Mouse (Mus musculus): ENCODE results near the gene Ceacam2. TPM values are rescaled to one million over a fixed set of nuclear protein-coding genes. Genes with fewer than 3 reads are reported as not detected.
"Not testable (repeated sequence)": the region's sequence is repeated elsewhere in the genome, so short reads cannot be mapped to it uniquely, and the experiment has no call there.

The Ceacam2 gene
- polyA plus RNA-seq (2014; fragmentation: Nextera tagmentation; extraction: Ambion mirVana), result 0.24 and 0.36 TPM in 2 replicates

GRCm38 (mm10) chr7:25539376-25539907 is at the start of gene Ceacam2:
Gene Ceacam2, minus strand, starts transcription at chr7:25539857.
- H3K4me3 ChIP-seq (ENCODE audit: low read depth, low read length); ATAC-seq (ENCODE audit: low read depth); H3K4me1 ChIP-seq (ENCODE audit: control insufficient read depth, insufficient read depth, low read length); H3K27ac ChIP-seq (ENCODE audit: low read depth, low read length); H3K4me2 ChIP-seq (ENCODE audit: low read depth, low read length); H3K27me3 ChIP-seq (ENCODE audit: control insufficient read depth, insufficient read depth, low read length); H3K36me3 ChIP-seq (ENCODE audit: control insufficient read depth, insufficient read depth, low read length); H3K9ac ChIP-seq (replicated peaks; ENCODE audit: low read depth, low read length); H3K9me3 ChIP-seq (ENCODE audit: control insufficient read depth, low read length): not testable (repeated sequence)
- 62% methylated on average over 3 of the region's 3 CpGs for WGBS

DNA sequence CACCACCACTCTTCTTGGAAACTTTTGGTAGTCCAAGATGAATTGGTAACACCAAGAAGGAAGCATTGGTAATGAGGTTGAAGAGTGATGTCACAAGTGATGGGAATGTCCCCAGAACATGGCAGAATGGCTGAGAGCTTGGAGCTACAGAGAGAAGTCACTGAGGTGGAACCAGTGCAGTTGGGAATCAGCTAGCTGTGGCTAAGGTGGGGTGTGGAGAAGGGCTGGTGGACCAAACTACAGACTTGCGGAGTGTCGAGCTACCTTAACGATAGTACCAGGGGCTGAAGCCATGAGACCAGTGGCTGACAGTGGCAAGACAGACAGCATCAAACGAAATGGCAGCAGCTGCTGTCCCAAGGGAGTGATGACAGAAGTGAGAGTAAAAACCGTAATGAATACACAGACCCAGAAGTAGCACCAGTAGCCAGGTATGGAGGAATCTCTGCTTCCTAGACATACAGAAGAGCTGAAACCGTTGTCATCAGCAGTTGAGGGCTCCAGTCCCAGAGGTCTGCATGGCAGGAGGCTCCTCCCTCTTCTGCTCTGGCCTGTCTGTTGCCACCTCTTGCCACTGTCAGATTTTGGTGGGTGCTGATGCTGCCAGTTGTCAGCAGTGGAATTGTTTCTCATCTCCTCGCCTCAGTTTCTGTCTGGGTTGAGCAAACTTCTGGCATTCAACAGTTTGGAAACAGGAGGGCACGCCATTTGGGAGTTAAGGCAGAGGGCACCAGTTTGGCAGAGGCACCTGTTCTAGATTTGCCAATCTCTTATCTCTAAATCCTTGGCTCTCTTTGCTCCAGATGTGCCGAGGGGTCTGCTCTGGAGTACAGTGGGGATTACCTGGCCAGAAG is 45.9 kb upstream of the Ceacam2 start:
- Histone ChIP-seq H3K9me3 (ENCODE audit: control insufficient read depth, low read length) (no peaks in the 10 kb centered on the region), H3K27ac (ENCODE audit: low read depth, low read length) (no peak overlapping the region), H3K4me1 (ENCODE audit: control insufficient read depth, insufficient read depth, low read length) (no peaks in the 10 kb centered on the region), H3K9ac (replicated peaks; ENCODE audit: low read depth, low read length) (no peak overlapping the region), H3K27me3 (ENCODE audit: control insufficient read depth, insufficient read depth, low read length) (no peaks in the 10 kb centered on the region), H3K4me2 (ENCODE audit: low read depth, low read length) (no peak overlapping the region), H3K36me3 (ENCODE audit: control insufficient read depth, insufficient read depth, low read length) (no peaks in the 10 kb centered on the region), H3K4me3 (ENCODE audit: low read depth, low read length) (no peak overlapping the region)
- no peak for ATAC-seq (ENCODE audit: low read depth)
- 83% methylated on average over 9 of the region's 9 CpGs for whole genome bisulfite sequencing

DNA sequence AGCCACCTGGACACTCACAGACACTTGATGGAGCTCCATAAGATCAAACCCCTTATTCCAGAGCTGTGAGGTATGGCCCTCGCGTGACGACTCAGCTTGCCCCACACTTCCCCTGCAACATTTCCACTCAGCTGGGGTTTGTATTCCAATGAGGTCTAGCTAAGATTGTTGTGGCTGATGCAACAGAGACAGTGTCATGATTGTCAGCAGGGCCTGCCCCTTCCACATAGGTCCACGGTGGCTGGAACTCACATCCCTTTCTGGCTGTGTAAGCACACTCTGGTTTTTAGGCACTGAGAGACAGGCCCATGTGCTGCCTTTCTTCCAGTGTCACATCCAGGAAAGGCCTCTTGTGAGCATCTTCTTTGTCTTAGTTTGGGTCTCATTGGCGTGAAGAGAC is 45.0 kb upstream of the Ceacam2 start:
- H3K9me3 ChIP-seq (ENCODE audit: control insufficient read depth, low read length), result no peaks in the 10 kb centered on the region
- H3K4me2 ChIP-seq (ENCODE audit: low read depth, low read length), result no peak overlapping the region
- 90% methylated on average over 5 of the region's 5 CpGs for WGBS
- no peak overlapping the region for H3K9ac ChIP-seq (replicated peaks; ENCODE audit: low read depth, low read length)
- H3K27me3 ChIP-seq (ENCODE audit: control insufficient read depth, insufficient read depth, low read length), result no peaks in the 10 kb centered on the region
- ATAC-seq (ENCODE audit: low read depth), result no peak
- no peaks in the 10 kb centered on the region for H3K36me3 ChIP-seq (ENCODE audit: control insufficient read depth, insufficient read depth, low read length)
- H3K4me1 ChIP-seq (ENCODE audit: control insufficient read depth, insufficient read depth, low read length), result no peaks in the 10 kb centered on the region
- H3K27ac ChIP-seq (ENCODE audit: low read depth, low read length), result no peak overlapping the region
- H3K4me3 ChIP-seq (ENCODE audit: low read depth, low read length), result no peak overlapping the region

GRCm38 (mm10) chr7:25582301-25582810 is 42.7 kb upstream of the Ceacam2 start:
- H3K27me3 ChIP-seq (ENCODE audit: control insufficient read depth, insufficient read depth, low read length), result no peaks in the 10 kb centered on the region
- ATAC-seq (ENCODE audit: low read depth), result no peak
- no peaks in the 10 kb centered on the region for H3K9me3 ChIP-seq (ENCODE audit: control insufficient read depth, low read length)
- no peak overlapping the region for H3K27ac ChIP-seq (ENCODE audit: low read depth, low read length)
- 91% methylated on average over 15 of the region's 15 CpGs for WGBS
- H3K9ac ChIP-seq (replicated peaks; ENCODE audit: low read depth, low read length), result no peak overlapping the region
- H3K36me3 ChIP-seq (ENCODE audit: control insufficient read depth, insufficient read depth, low read length), result no peaks in the 10 kb centered on the region
- H3K4me2 ChIP-seq (ENCODE audit: low read depth, low read length), result no peak overlapping the region
- H3K4me3 ChIP-seq (ENCODE audit: low read depth, low read length), result no peak overlapping the region
- no peaks in the 10 kb centered on the region for H3K4me1 ChIP-seq (ENCODE audit: control insufficient read depth, insufficient read depth, low read length)

GRCm38 (mm10) chr7:25579441-25579840 is 39.8 kb upstream of the Ceacam2 start:
- Histone ChIP-seq H3K27ac (ENCODE audit: low read depth, low read length) (no peak overlapping the region), H3K4me2 (ENCODE audit: low read depth, low read length) (no peak overlapping the region), H3K4me3 (ENCODE audit: low read depth, low read length) (no peak overlapping the region), H3K4me1 (ENCODE audit: control insufficient read depth, insufficient read depth, low read length) (no peaks in the 10 kb centered on the region), H3K9ac (replicated peaks; ENCODE audit: low read depth, low read length) (no peak overlapping the region), H3K27me3 (ENCODE audit: control insufficient read depth, insufficient read depth, low read length) (no peaks in the 10 kb centered on the region), H3K36me3 (ENCODE audit: control insufficient read depth, insufficient read depth, low read length) (no peaks in the 10 kb centered on the region), H3K9me3 (ENCODE audit: control insufficient read depth, low read length) (no peaks in the 10 kb centered on the region)
- no peak for ATAC-seq (ENCODE audit: low read depth)
- 88% methylated on average over 10 of the region's 10 CpGs for WGBS

GRCm38 (mm10) chr7:25576793-25577437 is 37.3 kb upstream of the Ceacam2 start:
- WGBS, result 88% methylated on average over 12 of the region's 14 CpGs
- H3K36me3 ChIP-seq (ENCODE audit: control insufficient read depth, insufficient read depth, low read length), result not testable (repeated sequence)

GRCm38 (mm10) chr7:25576308-25576707 is 36.7 kb upstream of the Ceacam2 start:
- H3K27ac ChIP-seq (ENCODE audit: low read depth, low read length); H3K9me3 ChIP-seq (ENCODE audit: control insufficient read depth, low read length); H3K9ac ChIP-seq (replicated peaks; ENCODE audit: low read depth, low read length); H3K36me3 ChIP-seq (ENCODE audit: control insufficient read depth, insufficient read depth, low read length); ATAC-seq (ENCODE audit: low read depth); H3K4me1 ChIP-seq (ENCODE audit: control insufficient read depth, insufficient read depth, low read length); H3K4me2 ChIP-seq (ENCODE audit: low read depth, low read length); H3K27me3 ChIP-seq (ENCODE audit: control insufficient read depth, insufficient read depth, low read length); H3K4me3 ChIP-seq (ENCODE audit: low read depth, low read length): not testable (repeated sequence)
- 59% methylated on average over 6 of the region's 6 CpGs for WGBS

More at GRCm38 (mm10) chr7:25576793-25577437, 37.3 kb upstream of the Ceacam2 start:
- not testable (repeated sequence) for H3K9me3 ChIP-seq (ENCODE audit: control insufficient read depth, low read length); ATAC-seq (ENCODE audit: low read depth); H3K4me3 ChIP-seq (ENCODE audit: low read depth, low read length); H3K4me2 ChIP-seq (ENCODE audit: low read depth, low read length); H3K9ac ChIP-seq (replicated peaks; ENCODE audit: low read depth, low read length); H3K4me1 ChIP-seq (ENCODE audit: control insufficient read depth, insufficient read depth, low read length); H3K27ac ChIP-seq (ENCODE audit: low read depth, low read length); H3K27me3 ChIP-seq (ENCODE audit: control insufficient read depth, insufficient read depth, low read length)

DNA sequence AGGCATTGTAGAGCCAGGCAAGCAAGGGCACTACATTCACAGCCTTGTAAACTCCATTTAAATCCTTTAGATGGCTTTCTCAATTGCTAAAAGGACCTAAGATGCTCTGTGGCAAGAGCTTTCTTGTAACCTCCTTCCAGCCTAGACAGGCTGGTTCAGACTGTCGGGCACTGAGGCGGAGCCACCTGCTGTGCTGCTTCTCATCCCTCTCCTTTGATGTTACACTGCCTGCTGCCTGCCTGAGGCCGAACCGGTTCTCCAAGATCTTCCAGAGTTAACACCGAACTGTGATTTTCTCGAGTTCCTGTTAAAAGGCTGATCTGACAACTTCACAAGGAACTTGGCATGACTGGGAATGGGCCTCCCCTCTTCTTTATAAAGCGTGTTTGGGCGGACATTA is 36.2 kb upstream of the Ceacam2 start:
- 13% methylated on average over 8 of the region's 8 CpGs for WGBS
- Histone ChIP-seq H3K27me3 (ENCODE audit: control insufficient read depth, insufficient read depth, low read length) (no peaks in the 10 kb centered on the region), H3K27ac (ENCODE audit: low read depth, low read length) (no peak overlapping the region), H3K4me1 (ENCODE audit: control insufficient read depth, insufficient read depth, low read length) (no peaks in the 10 kb centered on the region), H3K9ac (replicated peaks; ENCODE audit: low read depth, low read length) (no peak overlapping the region), H3K4me2 (ENCODE audit: low read depth, low read length) (no peak overlapping the region), H3K36me3 (ENCODE audit: control insufficient read depth, insufficient read depth, low read length) (no peaks in the 10 kb centered on the region), H3K9me3 (ENCODE audit: control insufficient read depth, low read length) (no peaks in the 10 kb centered on the region), H3K4me3 (ENCODE audit: low read depth, low read length) (no peak overlapping the region)
- ATAC-seq (ENCODE audit: low read depth), result no peak

DNA sequence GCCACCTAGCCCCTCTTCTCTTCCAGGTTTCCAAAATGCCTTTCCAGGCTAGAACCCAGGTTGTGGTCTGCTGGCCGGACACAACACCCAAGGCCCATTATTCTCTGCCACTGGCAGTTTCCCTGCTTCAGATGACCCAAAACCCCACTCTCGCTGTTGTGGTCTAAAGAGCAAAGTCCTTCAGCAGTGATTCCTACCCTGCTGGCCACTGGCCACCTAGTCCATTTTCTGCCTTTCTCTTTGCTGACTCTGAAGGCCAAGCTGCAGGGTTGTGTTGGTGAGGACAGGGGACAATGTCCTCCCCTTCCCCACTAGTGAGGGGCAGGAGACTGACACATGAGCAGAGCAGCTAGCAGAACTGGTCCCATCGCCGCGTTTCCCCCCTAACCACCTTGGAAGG is 35.4 kb upstream of the Ceacam2 start:
- WGBS, result 83% methylated on average over 5 of the region's 5 CpGs

More for the DNA sequence above, 35.4 kb upstream of the Ceacam2 start:
- H3K9ac ChIP-seq (replicated peaks; ENCODE audit: low read depth, low read length), result no peak overlapping the region
- no peak overlapping the region for H3K4me3 ChIP-seq (ENCODE audit: low read depth, low read length)
- H3K27ac ChIP-seq (ENCODE audit: low read depth, low read length), result no peak overlapping the region
- no peak overlapping the region for H3K4me2 ChIP-seq (ENCODE audit: low read depth, low read length)
- H3K4me1 ChIP-seq (ENCODE audit: control insufficient read depth, insufficient read depth, low read length), result no peaks in the 10 kb centered on the region
- no peaks in the 10 kb centered on the region for H3K27me3 ChIP-seq (ENCODE audit: control insufficient read depth, insufficient read depth, low read length)
- H3K9me3 ChIP-seq (ENCODE audit: control insufficient read depth, low read length), result no peaks in the 10 kb centered on the region
- ATAC-seq (ENCODE audit: low read depth), result no peak
- no peaks in the 10 kb centered on the region for H3K36me3 ChIP-seq (ENCODE audit: control insufficient read depth, insufficient read depth, low read length)

All from neural tube, embryonic 14.5 days (tissue).